Mouse (Mus musculus): Measurements from ENCODE around the gene Rab3il1. TPM values are rescaled to one million over a fixed set of nuclear protein-coding genes. Genes with fewer than 3 reads are reported as not detected.

The Rab3il1 gene
- total RNA-seq, 2 experiments from 2014 or later, result 9.7 to 9.9 TPM

DNA sequence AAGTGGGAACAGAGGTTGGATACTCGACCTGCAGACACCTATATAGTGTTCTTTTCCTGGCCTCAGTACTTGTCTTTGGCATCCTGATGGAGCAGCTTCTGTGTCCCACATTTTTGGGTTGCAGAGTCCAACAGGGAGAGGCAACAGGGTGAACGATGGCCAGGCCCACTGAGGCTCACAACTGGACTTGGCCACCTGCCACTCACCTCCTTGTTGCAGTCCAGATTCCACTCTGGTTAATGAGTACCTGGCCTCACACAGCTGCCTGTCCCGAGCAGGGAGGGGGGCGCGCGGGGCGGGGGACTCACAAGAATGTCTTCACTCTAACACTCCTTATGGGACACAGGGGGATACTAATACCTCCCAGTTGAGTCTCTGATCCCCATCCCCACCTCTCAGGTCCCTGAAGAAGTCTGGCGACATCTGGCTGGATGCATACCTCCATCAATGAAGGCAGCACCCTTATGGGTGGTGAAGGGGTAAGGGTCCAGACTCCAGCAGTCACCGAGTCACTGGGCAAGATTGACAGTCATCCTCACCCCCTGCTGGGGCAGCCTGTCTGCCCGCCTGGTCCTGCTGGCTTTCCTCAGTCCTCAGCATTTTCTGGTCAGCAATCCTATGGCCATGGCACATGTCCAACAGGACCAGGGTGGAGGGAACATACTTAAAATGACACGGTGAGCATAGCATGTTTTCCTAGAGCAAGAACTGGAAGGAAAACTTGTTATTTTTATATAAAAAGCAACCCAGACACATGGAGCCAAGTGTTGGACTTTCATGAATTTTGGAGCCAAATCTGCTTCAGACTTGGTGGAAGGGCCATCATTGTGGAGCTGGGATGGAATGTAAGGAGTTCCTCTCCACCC, 56.2 kb downstream of the Rab3il1 start:
- intact Hi-C loops (cut with DNase I), result no loop called here

DNA sequence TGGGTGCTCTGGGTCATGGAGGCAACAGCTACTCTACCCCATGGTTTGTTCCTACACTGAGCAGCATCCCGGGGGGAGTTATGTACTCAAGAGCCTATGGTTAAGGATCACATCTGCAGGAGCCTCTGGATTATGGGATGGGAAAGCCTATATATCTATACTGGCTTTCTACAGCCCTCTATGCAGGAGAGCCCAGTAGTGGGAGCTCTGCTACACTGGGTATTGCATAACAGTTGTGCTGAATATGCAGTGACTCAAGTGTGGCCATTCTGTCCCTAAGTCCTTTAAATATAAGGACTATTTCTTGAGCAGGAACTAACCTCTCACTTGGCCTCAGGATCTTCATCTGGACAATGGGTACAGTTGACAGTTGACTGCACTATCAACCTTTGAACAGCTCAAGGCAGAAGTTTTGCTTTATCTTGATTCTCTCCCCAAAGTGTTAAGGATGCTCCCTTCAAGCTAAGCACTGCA, 56.9 kb downstream of the Rab3il1 start:
- intact Hi-C loops (cut with DNase I), result no loop called here
- no peak for DNase-seq

More for the DNA sequence above, 56.2 kb downstream of the Rab3il1 start:
- DNase-seq, result no peak

DNA sequence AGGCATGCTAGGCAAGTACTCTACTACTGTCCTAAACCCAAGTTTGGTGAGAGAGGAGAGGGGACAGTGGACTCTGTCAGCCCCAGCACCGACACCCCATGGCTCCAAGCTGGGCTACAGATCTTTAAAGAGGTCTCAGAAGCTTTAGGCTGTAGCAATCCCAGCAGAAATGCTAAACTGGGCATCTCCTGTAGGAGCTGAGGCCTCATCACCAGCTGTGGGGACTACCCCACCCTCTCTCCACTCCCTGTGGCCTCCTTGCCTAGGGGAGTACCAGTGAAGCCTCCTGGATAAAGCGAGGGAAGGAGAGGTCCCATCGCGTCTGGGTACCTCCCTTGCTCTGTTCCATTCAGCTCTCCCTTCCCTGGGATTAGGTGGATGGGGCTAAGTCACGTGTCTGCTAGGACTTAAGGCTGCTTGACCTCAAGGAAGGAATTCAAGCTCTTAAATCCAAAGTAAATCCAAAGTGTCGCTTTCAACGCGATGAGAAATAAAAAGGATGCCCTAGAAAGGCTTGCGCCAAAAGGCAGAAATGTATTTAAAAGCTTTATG, 57.5 kb downstream of the Rab3il1 start:
- no peak for DNase-seq
- intact Hi-C loops (cut with DNase I), result no loop called here

DNA sequence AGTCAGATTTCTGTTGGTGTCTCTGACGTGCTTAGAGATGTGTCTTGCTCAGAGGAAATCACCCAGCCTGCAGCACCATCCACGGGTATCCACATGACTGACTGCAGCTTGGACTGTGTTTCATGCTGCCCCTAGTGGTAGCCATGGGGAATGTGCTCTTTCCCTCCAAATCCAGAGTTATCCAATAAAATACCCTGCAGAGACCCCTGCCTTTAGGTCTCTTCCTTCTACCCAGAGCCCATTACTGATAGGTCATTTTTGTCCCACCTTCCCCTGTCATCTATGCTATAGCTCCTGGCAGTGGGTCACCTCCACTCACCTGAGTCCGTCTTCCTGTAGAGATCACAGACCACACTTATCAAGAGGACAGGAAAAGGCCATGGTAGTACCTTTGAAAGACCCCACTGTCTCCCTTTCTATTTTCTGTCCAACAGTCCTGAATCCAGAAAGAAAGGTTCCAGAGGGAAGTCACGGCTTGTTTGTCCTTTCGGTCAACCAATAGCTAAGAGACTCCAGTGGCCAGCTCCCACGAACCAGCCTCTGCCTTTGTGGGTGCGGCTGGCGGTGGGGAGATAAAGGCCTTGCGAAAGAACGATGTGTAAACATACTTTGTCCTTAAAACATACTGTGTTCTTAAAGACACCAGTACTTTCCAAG, 58.6 kb downstream of the Rab3il1 start:
- peak; percentile 46 to 51 for DNase-seq
- intact Hi-C loops (cut with DNase I), result no loop called here

DNA sequence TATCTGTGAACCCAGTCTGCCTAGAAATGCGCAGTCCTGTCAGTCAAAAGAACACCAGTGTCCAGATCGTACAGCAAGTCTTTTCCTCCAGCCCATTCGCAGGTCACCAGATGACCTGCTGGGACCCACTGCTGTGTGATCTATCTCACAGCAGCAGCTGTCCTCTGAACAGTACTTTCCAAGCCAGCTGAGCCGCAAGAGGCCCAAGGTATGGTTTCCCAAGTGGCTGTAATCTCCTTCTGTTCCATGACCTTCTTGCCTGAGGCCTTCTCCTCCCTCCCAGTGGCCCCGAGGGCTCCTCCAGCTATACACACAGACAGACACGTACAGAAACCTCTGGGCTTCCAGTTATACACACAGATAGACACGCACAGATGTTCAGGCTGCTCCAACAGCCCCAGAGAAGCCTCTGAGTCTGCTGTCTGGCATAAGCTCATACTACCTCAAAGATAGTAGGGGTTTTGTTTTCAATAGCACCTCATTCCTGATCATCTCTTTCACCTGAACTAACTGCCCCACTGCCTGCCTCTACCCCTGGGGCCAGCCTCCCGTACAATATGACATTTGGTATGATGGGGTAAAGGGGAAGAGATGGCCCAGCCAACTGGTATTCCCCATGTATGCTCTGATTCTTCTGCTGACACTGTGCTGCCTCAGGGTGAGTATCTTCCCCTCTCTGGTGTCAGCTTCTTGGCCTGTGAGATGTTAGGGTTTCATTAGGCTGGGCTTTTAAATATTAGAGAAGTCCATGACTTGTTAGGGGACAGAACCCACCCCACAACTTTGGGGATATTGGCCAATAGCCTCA, 59.5 kb downstream of the Rab3il1 start:
- no peak for DNase-seq
- intact Hi-C loops (cut with DNase I), result no loop called here

DNA sequence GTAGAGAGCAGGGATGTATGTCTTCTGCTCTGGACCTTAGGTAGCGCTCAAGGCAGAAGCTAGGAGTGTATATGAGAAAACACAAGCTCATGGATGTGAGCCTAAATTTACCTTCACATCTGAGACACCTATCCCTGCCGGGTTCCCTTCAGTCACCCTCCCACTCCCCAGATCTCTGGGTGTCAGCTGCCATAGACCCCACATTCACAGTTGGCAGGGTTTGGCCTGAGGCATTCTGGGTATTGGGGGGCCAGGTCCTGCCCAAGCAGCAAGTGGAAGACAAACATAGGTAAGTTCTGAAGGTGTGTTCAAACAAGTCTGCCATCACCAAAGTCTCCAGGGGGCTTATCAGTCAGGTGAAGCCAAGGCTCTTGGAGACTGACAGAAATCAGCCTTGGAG, 60.2 kb downstream of the Rab3il1 start:
- DNase-seq, result no peak
- intact Hi-C loops (cut with DNase I), result no loop called here

DNA sequence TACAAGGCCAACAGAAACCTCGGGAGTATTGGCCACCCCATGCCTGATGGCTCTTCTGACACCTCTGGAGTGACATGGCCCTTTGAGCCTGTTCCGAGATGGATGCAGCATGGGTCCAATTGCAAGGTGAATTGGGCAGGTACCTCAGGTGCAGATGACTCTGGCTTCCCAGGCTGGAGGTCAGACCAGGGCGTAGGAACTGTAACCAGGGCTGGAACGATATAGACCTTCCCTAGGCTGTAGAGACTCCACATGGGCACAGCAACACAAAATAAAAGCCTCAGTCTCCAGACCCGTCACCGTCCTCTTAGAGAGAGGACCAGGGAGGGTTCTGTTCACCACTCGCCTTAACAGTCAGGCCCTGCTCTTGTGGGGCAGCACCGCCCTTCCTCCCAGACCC, 60.8 kb downstream of the Rab3il1 start:
- no peak for DNase-seq
- intact Hi-C loops (cut with DNase I), result no loop called here

DNA sequence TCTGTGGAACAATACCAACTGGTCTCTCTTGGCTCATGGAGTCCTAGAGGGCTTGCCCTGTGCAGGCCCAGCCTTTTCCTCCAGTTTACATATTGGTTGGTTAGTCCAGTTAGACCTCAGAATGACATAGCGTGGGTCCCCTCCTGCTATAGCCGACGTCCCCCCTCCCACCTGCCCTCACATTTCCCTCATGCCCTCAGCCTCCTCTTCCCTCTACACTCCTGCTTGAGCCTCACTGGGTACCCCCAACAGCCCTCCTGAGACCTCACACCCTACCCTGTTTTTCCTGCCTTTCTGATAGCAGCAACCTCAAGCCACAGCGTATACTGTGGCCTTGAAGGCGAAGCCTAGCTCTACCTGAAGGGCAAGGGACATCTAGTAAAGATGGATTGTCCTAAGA, 61.4 kb downstream of the Rab3il1 start:
- no peak for DNase-seq
- intact Hi-C loops (cut with DNase I), result no loop called here

DNA sequence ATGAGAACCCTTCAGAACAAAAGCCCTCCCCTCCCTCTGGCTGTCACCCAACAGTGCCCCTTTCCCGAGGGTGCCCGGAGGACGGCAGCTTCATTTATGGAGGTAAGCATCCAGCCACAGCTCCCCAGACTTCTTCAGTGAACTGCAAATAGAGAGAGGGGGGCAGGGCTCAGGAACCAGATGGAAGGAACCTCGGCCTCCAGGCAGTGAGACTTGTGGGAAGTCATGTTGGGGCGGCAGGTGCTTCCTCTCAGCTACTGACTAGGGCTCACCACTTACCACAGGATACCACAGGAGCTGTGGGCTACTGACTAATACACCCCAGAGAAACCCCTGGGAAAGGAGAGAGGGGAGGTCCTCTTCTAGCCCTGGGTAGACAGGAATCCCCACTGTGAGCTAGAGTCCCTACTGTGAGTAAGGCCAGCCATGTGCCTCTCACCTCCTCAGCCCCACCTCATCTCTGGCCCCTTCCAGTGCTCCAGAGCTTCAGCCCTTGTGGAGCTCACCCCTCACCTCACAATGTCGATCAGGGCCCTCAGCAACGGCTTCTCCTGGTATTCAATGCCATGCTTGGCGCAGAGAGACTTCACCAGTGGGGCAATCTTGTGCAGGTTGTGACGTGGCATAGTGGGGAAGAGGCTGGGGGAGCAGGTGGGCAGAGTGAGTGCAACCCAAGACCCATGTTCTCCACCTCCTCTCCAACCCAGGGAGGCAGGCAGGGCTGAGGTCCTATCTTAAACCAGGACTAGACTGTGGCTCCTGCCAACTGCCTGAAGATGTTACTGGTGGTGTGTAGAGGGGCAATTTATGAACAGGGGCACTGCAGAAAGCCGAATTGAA, 62.9 kb downstream of the Rab3il1 start:
- no peak for DNase-seq
- intact Hi-C loops (cut with DNase I), result no loop called here

DNA sequence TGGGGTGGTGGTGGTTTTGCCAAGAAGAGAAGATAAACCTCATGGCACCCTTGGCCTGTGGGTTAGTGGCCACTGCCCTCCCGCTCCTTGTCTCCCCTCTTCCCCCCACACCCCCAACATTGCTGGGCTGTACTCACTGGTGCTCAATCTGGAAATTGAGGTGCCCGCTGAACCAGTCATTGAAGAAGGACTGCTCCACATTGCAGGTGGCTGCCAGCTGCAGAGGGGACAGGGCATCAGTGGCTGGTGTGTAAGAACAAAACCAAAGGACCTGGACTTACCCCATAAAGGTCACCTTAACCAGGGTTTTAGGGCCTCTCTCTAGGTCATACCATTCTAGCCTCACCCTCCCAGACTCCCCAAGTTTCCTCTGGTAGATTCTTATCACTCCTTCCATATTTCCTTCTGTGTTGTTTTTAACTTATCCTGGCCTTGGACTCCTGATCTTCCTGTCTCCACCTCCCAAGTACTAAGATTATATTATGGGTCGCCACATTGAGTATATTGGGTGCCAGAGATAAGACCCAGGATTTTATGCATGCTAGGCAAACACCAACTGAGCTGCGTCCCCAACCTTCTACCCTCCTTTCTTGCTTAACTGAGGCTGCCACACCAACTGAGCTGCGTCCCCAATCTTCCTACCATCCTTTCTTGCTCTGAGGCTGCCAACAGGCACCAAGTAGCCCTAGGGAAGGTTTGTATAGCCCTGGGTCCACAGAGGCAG, 64.2 kb downstream of the Rab3il1 start:
- intact Hi-C loops (cut with DNase I), result no loop called here
- no peak for DNase-seq

DNA sequence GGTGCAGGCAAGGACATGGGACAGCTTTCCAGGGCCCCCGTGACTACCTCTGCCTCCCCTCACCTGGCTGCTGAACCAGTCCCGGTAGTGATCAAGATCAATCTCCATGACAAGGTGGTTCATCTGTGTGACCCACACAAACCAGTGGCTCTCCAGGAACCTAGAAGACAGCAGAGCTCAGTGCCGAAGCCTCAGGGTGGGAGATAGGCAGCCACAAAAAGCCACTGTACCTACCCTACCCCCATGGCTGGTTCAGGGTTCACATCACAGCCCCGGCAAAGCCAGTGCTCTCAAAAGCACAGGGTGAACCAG, 64.7 kb downstream of the Rab3il1 start:
- DNase-seq, result no peak
- intact Hi-C loops (cut with DNase I), result no loop called here

DNA sequence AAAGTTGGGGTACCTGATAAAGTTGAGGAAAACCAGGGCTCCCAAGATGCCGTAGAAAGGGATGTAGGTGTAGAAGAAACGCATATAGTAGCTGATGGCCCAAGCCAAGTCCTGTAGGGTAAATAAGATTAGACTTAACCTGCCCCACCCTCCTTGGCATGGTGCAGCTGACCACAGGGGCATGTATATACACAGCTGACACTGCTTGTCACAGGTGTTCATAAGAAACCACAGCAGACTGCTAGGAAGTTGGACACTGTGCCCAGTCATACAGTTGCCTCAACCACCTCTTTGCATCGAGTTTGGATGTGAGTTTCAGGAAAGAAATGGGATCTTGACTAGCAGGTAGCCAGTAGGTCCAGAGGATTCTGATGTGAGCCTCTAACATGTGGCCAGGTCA, 65.0 kb downstream of the Rab3il1 start:
- intact Hi-C loops (cut with DNase I), result no loop called here
- no peak for DNase-seq

DNA sequence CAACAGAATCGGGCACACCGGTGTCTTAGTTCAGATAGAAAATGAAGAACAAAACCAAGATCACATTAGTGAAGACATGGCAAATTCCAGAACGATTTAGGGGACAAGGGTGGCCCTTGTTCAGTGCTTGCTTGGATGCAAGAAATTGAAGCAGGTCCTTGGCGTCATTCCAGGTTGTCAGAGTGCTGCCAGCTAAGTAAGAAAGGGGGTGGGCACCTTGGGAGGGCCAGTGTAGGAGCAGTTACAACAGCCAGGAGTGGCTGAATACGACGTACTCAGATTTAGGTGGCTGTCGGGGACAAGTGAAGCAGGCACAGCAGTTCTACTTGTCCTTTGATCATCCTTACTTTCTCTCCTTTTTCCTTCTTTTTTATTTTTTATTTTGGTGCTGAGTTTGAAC, 66.2 kb downstream of the Rab3il1 start:
- intact Hi-C loops (cut with DNase I), result no loop called here
- DNase-seq, result no peak

DNA sequence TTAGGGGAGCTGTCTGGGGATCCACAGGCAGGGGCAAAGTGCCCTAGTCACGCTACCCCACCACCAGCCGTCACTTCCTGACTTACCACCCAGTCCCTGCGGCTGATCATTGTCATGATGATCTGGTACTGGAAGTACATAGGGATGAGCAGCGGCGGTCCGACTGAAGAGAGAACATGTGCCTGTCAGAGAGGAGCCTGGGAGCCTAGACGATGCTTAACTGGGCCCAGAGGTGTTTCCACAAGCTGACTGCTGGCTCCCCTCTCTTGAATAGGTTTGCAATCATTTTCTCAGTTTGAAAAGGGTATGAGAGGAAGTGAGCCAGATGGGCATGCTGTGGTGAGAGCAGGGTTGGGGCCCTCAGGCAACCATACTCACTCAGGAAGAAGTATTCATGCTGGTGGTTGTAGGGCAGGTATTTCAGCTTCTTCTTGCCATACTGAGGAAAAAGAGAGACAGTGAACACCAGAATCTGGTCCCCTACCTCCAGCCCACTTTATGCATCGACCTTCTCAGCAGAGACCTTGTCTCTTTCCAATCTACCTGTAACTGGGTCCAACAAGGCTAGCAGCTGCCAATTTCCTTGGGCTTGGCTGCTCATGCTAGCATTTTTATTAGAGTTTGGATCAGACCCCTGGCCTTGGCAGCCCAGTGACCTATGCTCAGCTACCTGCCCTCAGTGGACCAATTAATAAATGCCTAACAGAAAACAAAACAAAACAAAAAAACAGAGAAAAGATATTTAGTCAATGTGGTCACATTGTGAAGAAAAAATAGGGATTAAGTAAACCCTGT, 68.9 kb downstream of the Rab3il1 start:
- DNase-seq, result no peak
- intact Hi-C loops (cut with DNase I), result no loop called here

DNA sequence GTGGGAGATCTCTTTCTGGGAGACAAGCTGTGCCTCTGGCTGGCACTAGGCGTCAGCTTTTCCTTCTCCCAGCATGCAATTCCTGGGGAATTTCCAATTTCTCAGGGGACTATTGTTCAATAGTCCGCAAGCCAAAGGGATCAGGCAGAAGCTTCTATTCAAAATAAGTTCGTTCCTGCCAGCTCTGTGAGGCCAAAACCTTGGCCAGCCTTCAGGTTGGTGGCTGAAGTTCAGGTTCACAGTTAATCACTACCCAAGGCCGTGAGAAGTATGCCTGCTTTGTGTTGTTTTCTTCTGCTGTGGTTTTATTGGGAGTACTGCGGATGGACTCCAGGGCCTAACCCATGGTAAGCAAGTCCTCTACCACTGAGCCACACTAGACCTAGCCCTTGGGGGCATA, 69.7 kb downstream of the Rab3il1 start:
- no peak for DNase-seq
- intact Hi-C loops (cut with DNase I), result no loop called here

DNA sequence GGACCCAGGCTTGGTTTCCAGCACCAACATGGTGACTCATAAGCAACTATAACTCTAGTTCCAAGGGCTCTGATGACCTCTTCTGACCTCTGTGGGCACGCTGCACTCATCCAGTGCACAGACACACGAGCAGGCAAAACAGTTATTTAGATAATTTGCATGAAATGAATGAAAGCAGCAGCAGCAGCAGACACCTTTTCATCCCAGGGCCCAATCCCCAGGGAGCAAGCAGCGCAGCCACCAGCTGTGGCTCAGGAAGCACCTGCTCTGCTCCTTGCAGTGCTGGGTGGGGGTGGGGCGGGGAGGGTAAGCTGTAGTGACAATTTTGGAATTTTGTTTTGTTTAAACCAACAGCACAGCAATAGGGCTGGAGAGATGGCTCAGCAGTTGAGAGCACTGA, 70.4 kb downstream of the Rab3il1 start:
- DNase-seq, result no peak
- intact Hi-C loops (cut with DNase I), result no loop called here

DNA sequence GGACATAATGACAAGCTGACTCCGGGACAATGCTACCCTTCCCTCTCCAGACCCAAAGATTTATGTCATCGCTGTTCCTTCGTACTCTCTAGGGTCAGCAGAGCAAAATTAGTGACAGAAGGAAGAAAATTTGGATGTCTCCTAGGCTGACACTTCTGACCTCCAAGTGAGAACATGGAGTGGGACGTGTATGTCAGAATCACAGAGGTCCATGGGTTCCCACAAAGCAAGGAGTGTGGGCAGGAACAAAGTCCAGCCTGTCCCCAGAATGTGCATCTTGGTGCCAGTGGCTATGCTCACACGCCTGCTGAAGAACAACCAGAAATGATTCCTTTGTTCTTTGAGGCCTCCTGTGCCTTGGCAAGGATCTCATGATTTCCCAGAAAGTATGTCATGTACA, 71.7 kb downstream of the Rab3il1 start:
- intact Hi-C loops (cut with DNase I), result no loop called here
- DNase-seq, result no peak

DNA sequence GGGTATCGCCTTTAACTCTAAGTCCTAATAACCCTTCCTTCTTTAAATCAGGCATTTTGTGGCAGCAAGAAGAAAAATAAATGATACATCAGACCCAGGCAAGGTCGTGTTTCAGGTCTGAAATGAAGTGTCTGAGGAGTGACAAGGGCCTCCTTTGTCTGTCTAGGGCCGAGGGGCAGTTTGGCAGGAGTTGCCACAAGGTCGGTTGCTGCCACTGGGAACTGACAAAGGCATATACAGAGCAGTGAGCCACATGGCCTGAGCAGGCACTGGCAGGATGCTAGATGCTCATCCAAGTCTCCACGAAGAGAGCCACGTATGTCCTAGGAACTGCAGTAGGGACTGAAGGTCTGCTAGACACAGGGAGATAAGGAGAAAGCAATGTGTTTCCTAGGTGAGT, 76.9 kb downstream of the Rab3il1 start:
- intact Hi-C loops (cut with DNase I), result no loop called here
- no peak for DNase-seq

DNA sequence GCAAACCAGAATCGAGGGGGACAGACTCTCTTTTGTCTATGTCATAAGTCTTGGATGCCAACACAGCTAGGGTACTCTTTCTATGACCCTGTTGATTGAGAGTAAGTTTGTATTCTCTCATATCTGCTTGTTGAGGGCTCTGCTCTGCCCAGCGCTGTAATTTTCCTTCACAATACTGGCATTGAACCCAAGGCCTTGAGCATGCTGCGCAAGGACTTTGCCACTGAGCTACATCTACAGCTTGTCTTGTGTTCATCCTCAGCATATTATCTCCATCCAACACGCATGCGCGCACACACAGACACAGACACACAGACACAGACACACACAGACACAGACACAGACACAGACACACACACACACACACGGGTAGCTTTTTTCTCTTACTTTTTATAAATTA, 78.9 kb downstream of the Rab3il1 start:
- intact Hi-C loops (cut with DNase I), result no loop called here
- DNase-seq, result no peak
